Mouse (Mus musculus): ENCODE data around the gene Vill. TPM values are rescaled to one million over a fixed set of nuclear protein-coding genes. Genes with fewer than 3 reads are reported as not detected.

Gene Vill
- total RNA-seq (2015; ENCODE audit: low replicate concordance) (1.2 and 16.1 TPM in 2 replicates), total RNA-seq (2017; ENCODE audit: low replicate concordance) (10.3 and 11.6 TPM in 2 replicates)

DNA sequence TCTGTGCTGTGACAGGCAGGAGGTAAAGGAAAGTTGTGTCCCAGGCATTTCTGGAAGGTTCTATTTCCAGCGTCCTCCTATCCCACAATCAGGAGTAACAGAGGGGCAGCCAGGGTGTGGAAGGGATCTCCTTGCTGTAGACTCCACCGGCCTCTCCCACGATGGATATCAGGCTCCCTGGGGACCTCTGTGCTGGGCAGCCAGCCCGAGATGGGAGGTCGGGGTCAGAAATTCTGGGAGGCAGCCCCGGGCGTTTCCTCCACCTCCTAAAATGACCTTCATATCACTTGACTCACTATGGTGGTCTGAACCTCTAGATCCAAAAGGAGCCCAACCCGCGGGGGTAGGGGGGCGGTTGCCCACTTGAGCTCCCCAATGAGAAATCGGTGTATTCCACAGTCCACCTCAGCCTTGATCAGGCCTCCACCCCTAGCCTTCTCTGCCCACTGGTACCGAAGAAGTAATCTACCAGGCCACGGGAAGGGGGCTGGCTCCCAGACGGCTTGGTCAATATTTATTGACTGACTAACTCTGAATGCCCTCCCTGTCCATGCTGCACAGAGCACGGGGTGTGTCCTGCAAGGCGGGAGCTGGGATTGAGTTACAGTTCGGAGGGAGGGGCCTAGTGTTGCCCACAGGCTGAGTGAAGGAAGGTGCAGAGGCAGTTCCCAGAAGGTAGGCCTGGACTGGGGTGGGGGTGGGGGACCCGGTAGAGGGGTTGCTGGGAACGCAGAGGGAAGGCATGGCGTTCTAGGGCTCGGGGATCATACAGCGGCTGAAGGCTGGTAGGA is at the start of gene Vill:
Vill (plus strand) TSS at position 625 of the 791 bp plus-strand sequence.
- no peak for ATAC-seq (replicated peaks; ENCODE audit: low FRiP score, poor library complexity, severe bottlenecking)

DNA sequence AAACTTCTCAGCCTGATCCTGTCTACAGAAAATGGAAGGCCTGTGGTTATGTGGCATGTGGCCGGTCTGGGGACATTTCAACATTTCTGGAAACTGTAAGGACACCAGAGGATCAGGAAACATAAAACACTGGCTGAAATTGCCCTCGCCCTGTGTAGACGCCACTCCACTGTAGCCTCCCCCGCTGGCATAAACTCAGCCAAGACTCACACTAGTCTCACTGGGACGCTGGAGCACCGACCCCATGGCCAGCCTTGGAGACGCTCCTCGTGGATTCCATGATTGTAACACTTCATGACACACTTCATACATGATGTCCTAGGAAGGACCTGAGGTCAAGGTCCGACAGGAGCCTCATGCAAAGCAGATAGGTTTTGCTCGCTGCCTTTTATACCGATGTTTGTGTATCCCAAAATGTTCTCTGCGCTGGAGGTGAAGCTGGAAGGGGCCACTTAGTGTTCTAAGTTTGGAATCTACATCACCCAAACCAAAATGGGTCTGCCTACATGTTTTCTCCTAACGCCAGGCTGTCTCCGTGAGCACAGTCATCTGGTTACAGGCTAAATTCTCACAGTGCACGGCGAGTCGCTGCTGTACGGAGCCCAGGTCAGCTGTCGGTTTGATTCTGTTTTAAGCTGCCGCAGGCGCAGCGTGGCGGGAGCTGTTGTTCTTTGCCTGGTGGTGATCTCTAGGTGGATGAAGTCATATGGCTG is 48.4 kb upstream of the Vill start:
- no peak for ATAC-seq (replicated peaks; ENCODE audit: low FRiP score, poor library complexity, severe bottlenecking)

DNA sequence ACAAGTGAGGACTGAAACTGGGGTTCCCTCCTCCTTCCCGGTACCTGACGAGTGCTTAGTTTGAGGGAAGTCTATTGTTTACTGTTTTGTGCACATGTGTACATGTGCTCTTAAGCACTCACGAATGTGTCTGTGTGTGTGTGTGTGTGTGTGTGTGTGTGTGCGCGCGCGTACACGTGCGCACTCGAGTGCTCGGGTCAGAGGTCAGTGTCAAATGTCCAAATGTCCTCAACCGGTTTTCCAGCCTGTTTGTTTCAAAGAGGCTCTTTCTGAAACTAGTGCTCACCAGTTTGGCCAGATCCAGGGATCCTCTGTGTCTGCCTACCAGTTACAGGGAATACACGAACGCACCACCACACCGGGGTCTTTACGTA is 47.9 kb upstream of the Vill start:
- ATAC-seq (replicated peaks; ENCODE audit: low FRiP score, poor library complexity, severe bottlenecking), result no peak

DNA sequence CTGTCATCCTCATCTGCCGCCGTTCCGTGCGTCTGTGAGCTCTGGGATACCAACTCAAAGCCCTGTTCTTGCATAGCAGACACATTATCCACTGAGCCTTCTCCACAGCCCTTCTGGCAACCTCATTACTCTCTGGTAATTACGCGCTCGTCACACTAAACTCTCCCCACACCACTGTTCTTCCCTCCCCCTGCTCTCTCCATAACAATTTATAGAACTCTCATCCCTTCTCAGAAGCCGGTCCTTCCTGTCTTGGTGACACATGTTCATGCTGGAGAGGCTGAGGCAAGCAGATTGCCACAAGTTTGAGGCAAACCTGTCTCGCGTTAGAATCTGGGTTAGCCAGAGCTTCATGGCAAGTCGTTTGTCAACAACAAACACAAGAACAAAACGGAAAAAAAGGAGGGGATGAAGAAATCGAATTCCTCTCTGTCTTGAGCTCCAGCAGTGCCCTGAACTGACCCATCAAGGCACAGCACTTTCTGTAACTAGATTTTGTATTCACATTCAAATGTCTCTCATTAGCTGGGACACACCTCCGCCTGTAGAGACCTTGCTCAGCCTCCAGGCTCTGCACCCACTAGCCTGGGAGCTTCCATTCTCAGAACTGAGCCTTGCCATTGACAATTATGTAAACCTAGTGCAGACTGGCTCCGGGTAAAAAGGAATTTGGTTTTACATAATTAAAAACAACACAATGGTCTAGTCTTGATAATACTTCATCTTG is 47.1 kb upstream of the Vill start:
- no peak for ATAC-seq (replicated peaks; ENCODE audit: low FRiP score, poor library complexity, severe bottlenecking)

DNA sequence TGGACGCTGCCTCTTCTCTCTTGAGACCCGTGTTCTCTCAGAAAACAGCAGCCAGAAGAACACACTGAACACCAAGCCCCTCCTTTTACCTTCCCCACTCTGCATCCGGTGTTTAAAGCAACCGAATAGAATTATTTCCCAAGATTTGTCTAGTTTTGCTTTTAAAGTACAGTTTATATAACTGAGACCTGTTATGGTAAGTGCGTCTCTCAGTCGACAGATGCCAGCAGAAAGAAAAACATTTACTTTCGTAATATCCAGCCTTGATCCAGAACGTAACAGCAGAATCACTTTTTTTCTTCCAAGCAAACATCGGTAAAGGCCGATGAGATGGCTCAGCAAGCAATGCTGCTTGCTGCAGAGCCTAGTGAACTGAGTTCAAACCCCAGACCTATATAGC is 45.3 kb upstream of the Vill start:
- ATAC-seq (replicated peaks; ENCODE audit: low FRiP score, poor library complexity, severe bottlenecking), result no peak

DNA sequence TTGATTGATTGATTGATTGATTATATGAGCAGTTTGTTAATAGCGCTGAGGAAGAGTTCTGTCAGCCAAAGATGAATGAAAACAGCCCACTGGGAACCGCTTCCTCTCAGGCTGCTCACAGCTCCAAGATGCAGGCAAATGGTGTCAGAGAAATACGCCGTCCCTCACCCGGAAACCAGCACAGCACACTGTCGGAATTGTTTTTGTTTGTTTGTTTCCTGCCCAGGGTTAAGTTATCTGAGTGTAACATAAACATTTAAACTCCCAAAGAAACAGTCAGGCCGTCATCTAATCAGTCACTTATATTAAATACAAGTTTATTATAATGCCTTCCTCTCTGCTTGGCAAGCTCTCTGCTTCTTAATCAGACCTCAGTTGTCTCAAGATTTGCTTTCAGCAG is 43.7 kb upstream of the Vill start:
- ATAC-seq (replicated peaks; ENCODE audit: low FRiP score, poor library complexity, severe bottlenecking), result no peak

DNA sequence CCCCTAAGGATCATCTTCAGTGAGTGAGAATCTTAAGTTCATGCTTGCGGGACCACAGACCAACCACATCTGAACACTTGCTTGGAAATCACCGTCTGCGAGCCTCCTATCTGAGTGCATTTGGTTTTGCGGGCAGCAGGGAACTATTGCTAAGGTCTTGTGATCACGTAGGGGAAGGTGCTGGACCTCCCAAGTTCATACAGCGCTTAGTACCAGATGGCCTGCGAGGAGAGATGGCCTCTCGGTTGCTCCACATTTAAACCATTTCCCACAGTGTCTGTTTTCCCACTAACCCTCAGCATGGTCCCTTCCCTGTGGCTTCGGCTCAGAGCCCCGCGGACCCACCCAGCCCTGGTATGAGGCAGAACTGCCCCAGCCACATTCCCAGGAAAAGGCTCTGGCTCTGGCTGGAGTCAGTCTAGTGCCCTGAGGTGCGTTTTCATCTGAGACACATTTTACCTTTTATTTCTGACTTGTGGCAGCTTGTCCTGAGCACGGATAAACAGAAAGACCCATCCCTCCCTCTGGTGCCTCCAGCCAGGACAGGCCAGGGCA is 42.3 kb upstream of the Vill start:
- no peak for ATAC-seq (replicated peaks; ENCODE audit: low FRiP score, poor library complexity, severe bottlenecking)

DNA sequence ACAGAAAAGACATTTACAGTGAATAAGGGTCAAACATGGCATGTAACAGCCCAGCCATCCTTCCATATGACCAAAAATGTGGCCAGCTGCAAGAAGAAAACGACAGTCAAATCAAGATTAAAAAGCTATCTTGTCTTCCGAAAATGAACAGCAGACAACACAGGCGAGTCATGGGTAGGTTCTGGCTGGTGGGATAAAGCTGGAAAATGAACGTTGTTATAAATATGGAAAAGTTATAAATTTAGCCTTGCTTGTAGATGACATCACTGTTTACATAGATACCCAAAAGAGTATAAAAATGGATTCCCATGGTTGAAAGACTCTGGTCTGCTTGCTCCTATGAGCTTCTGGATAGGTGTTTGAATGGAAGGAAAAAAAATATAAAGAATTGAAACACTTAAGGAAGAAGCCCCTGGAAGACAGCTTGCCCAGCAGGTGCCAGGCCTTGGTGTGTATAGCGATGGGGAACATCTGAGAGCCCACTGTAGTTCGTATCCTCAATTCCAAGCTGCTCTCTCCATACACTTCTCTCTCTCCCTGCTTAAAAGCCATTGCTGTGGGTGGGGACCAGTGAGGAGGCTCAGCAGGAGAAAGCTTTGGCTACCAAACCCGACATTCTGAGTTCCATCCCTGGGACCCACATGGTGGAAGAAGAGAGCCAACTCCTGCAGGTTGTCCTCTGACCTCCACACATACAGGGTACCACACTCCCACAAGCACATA is 35.6 kb upstream of the Vill start:
- ATAC-seq (replicated peaks; ENCODE audit: low FRiP score, poor library complexity, severe bottlenecking), result no peak

DNA sequence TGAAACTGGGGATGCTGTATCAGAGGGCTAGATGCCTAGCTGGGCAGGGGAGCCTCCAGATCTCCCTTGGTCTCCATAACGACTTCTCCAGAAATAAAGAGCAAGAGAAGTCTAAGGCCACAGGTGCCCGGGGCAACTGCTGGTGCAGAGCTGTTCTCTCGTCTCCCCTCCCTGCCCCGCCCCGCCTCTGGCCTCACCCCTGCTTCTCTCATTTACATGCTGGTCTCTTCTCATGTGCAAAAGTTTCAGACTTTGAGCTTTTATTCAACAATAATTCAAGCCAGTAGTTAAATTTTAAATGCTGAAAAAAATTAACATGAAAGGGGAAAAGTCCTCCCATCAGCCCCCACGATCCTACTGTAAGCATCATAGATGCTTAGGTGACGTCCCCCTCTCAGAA is 30.8 kb upstream of the Vill start:
- no peak for ATAC-seq (replicated peaks; ENCODE audit: low FRiP score, poor library complexity, severe bottlenecking)

DNA sequence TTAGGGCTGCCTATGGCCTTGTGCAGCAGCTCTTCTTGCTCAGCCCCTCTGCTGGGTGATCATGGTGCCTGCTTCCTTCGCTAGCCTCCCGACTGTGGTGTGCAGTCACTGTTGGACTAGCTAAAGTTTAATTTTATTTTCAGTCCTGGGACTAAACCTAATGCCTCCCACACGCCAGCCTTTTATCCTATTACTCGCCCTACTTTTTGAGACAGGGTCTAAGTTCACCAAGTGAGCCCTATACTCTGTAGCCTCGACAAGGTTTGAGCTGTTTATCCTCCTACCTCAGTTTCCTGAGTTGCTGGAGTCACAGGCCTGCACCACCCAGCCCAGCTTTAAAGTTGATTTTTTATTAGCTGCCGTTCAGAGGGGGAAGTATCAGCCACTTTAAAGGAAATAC is 27.3 kb upstream of the Vill start:
- ATAC-seq (replicated peaks; ENCODE audit: low FRiP score, poor library complexity, severe bottlenecking), result no peak

DNA sequence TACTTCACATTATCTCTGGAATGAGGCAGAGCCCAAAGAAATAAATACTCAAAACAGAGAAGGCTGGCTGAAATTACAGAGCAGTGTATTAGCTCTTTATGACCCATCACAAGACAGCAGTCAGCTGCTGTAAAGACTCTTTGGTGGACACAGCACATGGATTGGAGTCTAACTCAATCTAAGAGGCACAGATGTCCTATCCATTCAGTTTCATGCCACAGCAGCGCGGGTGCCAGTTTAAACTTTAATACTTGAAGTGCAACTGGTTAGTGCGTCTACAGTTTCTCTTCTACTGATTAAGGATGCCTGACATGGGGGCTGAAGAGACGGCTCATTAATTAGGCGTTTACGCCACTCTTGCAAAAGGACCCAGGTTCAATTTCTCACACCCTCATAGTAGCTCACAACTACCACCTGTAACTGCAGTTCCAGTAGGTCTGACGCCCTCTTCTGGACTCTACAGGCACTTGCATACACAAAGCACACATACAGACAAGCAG is 26.7 kb upstream of the Vill start:
- ATAC-seq (replicated peaks; ENCODE audit: low FRiP score, poor library complexity, severe bottlenecking), result no peak

DNA sequence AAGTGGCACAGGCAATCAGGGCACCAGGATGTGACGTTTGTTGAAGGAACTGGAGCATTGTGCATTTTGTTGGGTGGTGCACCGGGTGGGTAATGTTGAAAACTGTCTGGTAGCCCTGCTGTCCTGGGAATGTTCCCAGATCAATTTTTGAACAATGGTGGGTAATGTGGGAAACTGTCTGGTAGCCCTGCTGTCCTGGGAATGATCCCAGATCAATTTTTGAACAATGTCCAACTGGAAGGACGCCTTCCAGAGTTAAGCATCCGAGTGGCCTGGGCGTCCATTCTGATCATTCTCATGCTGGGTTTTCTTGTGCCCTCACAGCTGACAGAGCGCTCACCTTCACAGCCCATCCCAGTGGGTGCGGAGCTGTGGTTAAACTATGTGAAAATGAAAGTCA is 25.2 kb upstream of the Vill start:
- no peak for ATAC-seq (replicated peaks; ENCODE audit: low FRiP score, poor library complexity, severe bottlenecking)

DNA sequence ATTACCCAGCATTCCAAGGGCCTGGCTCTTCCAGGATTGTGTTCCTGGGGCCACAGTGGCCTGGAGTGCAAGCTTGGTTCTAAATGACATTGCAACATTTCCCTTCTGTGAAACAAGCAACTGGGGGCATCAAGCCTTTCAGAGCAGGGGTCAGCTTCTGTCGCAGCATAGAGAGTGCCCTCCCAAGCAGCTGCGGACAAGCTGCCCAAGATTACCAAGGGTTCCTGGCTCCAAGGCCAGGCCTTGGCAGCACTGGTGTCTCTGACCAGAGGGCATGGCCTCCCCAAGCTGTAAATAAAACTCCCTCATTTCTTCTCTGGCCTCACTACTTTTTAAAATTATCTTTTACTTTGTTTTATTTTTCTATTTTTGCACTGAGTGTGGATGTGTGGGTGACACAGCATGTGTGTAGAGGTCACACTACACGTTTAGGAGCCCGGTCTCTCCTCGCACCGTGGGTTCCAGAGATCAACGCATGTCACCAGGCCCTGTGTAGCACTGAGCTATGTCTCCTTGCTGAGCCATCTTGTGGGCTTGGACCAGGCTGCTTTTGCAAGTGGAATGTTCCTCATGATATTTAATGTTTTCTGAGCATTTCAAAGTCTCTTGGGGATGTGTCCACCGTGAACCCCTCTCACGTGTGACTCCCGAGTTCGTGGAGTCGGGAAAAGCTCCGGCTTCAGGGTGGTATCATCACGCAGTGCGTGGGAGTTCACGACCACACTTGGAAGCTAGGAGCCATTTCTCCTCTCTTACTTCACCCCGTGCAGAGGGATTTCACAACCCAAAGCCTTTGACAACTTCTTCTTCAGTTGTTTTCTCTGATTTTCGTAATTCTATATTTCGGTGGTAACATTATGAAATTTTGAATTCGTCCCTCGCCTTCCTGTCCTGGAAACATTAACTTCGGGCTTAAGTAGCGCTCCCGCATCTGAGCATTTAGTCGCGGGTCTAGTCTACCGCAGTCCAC is 24.1 kb upstream of the Vill start:
- ATAC-seq (replicated peaks; ENCODE audit: low FRiP score, poor library complexity, severe bottlenecking), result no peak

DNA sequence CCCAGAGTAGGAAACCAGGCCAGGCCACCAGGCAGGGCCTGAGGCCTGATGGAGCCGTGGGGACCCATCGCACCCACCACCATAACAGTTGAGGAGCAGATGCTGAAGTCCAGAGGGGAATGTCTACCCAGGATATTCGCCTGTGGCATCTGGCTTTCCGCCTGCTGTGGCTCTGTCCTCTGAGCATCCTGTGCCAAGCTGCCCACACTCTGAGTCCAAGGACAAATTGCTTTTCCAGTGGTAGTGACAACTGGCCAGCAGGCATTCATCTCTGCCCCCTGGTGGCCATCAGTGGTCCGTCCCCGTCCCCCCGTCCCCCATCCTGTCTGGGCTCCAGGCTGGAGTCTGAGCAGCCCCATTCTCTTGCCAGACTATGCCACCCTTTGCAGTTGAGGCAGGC is 23.0 kb upstream of the Vill start:
- ATAC-seq (replicated peaks; ENCODE audit: low FRiP score, poor library complexity, severe bottlenecking), result no peak

DNA sequence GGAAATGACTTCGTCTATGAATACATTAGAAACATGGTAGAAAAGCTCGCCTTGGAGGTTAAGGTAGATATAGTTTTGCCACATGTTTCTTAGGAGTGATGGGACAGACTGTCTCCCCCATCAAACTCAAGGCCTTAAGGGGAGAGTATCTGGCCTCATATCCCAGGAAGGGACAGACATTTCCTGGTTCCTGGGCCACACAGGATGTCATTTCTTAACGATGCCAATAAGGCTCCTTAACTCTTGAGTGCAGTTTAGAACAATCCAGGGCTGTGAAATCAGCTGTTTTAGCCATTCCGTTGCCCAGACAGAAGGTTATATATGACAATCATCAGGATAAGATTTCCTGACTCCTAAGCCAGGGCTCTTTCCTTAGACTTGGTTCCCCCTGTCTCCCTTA is 21.5 kb upstream of the Vill start:
- ATAC-seq (replicated peaks; ENCODE audit: low FRiP score, poor library complexity, severe bottlenecking), result no peak

DNA sequence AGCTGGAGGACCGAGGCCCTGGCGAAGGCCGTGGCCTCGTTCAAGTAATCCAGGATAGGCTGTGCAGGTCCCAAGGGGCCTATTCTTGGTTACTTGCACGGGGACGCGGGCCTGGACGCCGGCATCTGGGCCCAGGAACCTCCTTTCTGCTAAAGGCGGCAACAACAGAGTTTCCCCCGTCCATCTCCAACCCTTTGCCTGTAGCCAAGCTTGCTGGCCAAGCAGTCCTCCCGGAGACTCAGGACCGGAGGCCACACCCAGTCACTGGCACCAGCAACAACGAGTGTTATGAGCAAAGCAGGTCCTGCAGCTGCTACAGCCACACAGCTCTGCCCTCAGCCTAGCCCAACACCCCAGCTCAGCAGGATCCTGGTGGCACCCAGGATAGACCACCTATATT is 20.8 kb upstream of the Vill start:
- no peak for ATAC-seq (replicated peaks; ENCODE audit: low FRiP score, poor library complexity, severe bottlenecking)

DNA sequence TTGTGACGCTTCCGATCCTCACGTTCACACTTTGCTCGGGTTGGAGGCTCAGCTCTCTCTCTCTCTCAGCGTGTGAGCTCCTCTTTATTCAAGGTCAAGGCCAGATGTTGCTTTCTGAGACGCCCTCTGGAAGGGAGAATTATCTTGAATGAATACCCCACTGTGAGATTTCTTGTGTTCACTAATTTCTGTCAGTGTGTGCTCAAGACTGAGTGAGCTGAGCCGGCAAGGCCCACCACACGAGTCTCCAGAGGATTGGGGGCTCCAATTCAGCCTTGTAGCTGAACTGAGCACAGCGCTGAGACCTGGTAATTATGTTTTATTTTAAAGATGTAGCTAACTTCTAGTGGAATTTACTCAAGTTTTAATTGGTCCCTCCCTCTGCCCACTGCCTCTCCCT is 20.0 kb upstream of the Vill start:
- ATAC-seq (replicated peaks; ENCODE audit: low FRiP score, poor library complexity, severe bottlenecking), result no peak

DNA sequence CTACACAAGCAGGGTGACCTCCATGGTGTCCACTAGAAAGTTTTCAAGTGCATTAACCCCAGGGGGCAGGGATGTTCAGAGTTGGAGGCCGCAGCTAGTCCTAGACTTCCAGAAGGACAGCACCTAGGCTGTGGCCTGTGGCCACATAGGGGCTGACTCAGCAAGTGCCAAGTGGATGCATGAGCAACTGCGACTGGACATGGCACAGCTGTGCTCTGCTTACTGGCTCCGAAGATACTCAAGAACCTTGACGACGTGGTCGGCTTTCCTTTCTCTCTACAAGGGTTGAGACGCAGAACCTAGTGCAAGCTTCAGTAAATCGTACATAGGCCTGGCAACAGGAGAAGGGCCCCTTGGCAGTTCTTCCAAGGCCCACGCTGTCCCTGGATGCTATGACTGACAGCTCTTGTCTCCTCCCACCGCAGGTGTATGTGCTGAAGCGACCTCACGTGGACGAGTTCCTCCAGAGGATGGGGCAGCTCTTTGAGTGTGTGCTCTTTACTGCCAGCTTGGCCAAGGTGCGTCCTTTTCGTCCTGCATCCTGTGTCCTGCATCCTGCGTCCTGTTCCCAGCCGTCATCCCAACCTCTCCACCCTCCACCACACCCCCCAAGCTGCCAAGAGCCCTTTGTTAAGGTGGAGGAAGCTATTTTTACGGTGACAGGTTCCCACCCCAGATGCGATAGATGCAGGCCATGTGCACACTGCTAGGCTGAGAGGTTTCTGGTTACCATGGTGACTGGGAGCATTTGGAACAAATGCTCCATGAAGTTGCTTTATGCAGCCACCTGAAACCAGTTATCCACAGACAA is 19.3 kb upstream of the Vill start:
- no peak for ATAC-seq (replicated peaks; ENCODE audit: low FRiP score, poor library complexity, severe bottlenecking)
